Mouse (Mus musculus) gonadal fat pad, adult 2 months (tissue): ENCODE data around the gene Sv2b. TPM values are rescaled to one million over a fixed set of nuclear protein-coding genes. Genes with fewer than 3 reads are reported as not detected.
"Not testable (repeated sequence)": the region's sequence is repeated elsewhere in the genome, so short reads cannot be mapped to it uniquely, and the experiment has no call there.

Experiments
- DNase-seq: peaks from one replicate; pipeline ENCODE4 v3.0.0-alpha.2; 2012; ENCODE audit warnings: low read depth
- polyA plus RNA-seq: library from polyadenylated mRNA; depleted of rRNA; stranded (reverse); fragments of >200 nt; gene quantifications from 2 replicates; pipeline ENCODE4 v1.2.3, GENCODE M21; 2012; rRNA removed

Sv2b gene
- 1.2 and 1.9 TPM in 2 replicates for polyA plus RNA-seq

DNA sequence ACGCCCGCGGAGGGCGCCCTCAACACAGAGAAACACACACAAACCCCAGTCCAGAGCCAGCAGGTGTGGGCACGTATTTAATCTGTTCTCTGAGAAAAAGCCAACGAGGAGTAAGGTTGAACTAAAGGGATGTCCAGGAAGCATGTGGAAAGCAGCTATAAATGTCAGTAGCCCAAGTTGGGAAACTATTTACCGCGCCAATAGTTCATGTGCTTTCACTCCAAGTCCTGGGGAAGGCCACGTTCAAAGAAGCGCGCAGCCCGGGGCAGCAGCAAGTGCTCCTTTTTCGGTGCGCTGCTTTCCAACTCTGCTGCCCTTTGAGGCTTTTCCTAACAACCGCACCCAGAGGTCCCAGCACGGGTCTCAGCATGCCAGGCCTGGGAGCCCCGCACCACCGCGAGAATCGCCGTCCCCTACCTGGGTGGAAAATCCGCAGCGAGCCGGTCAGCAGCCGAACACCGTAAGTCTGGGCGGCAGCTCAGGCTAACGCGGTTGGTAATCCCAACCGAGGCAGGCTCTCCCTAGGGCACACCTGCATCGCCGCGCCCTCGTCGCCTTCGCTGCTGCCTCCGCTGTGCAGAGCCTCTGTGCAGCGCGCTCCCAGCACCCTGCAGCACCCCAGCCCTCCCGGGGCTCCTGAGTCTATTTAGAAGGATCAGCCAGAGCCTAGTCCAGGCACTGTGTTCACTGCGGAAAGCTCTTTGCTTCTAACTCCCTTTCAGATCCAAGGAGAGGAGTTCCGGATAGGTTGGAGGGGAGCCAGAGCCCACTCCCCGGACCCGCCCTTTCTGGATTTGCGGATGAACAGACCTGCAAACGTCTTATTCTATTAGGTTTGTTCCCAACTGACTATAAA is at the start of gene Sv2b:
Gene Sv2b (minus strand): TSS at position 806 of the 856 bp plus-strand sequence.
- DNase-seq: peak; percentile 76

DNA sequence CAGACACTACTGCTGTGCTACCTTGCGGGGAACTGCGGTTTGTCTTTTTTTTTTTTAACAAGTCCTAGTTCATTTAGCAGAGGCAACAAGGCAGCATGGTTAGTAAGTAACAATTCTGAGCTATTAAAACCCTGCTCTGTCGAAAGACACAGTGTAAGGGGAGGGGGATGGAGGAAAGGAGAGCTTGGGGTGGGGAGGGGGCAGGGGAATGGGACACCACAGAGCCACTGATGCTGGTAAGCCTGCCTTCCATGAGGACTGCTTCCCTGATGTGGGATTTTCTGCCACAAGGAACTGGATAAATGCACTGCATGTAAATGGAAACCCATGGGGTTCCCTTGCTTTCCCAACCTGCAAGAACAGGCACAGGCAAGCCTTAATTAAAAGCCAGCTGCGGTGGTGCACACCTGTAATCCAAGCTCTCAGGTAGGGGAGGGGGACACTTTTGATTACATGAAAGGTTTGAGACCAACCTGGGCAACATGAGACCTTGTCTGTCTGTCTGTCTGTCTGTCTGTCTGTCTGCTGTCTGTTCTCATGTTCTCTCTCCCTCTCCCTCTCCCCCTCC is 49.3 kb upstream of the Sv2b start:
- DNase-seq: no peak

DNA sequence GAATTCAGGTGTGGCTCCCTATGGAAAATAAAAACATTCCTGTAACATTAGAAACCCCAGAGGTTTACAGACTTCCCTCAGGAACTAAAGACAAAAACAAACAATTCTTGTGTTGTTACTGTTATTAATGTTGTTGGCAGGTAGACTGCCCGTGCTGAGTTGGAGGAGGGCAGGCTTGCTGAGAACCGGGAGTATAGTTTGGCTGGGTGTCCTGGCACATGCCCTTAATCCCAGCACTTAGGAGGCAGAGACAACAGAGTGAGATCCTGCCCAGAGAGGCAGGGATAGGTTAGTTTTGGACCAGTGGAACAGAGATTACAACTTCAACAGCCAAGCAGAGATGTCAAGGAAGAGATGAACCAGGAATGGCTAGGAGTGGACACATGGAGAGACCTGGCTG is 46.5 kb upstream of the Sv2b start:
- DNase-seq: no peak

DNA sequence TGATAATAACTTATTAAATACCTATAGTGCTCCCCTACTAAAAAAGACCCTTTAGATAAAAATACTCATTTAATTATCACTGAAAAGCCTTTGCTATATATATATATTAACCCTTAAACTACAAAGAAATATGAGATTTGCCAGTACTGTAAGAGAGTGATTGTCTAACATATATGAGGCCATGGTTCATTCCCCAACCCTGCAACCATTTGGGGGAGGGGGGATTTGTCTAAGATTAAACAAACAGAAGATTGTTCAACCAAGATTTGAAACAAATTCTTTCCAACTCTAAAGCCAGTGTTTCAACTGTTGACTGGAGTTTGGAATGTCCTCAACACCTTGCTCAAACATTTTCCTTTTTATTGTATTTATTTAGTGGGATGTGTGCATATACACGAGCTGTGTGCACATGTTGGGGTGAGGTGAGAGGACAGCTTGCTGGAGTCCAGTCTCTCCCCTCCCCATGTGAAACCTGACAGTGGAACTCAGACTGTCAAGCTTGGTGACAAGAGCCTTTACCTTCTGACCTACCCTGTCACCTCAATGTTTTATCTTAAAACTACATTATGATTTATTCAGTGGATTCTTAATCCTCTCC is 43.8 kb upstream of the Sv2b start:
- no peak for DNase-seq

DNA sequence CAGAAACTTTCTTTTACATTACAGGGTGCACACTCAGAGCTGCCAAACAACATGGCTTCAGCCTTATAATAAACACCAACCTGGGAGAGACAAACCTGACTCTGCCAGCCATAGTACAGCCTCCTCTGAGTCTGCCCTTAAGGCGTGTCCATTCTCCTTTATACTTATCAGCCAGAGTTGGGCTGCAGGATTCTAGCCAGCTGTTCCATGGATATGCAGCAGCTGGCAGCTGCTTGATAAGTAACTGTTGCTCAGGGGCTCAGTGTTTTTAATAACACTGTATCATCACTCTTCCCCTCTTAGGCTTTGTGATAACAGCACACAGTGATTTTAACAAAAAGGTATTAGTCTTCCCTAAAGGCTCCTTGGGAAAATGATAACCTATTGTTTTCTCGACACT is 41.1 kb upstream of the Sv2b start:
- no peak for DNase-seq

DNA sequence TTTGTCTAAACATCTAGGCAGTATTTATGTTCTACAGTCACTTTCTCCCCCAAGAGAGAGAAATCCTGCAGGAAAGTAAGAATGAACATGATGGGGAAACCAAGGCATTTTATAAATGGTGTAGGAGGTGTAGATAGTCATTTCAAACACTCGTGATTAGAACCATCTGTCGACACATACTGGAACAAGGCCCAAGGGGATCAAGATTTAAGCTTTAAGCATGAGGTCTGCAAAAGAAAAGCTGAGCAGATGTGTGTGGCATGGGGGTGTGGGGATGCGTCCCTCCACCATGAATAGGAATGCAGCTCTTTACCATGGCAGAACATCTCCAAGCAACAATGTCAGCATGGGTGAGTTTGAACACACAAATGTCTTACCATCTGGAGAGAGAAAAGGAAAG is 23.2 kb upstream of the Sv2b start:
- no peak for DNase-seq

DNA sequence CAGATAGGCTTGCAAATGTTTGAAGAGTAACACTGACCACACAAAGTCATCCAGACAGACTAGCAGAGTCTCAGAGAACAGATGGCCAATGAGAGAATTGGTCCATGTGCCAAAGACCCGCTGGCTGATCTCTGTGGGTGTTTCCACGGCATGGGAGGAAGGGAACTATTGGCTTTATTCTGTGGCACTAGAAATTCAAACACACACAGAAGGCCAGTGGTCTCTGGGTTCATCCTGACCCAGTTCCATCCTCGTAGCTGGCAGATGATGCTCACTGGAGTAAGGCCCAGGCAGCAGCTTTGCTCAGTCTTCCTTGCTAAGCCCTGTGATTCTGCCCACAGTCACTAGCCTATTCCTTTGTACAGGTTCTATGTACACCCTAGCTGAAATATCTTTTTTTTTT is 20.7 kb upstream of the Sv2b start:
- no peak for DNase-seq

DNA sequence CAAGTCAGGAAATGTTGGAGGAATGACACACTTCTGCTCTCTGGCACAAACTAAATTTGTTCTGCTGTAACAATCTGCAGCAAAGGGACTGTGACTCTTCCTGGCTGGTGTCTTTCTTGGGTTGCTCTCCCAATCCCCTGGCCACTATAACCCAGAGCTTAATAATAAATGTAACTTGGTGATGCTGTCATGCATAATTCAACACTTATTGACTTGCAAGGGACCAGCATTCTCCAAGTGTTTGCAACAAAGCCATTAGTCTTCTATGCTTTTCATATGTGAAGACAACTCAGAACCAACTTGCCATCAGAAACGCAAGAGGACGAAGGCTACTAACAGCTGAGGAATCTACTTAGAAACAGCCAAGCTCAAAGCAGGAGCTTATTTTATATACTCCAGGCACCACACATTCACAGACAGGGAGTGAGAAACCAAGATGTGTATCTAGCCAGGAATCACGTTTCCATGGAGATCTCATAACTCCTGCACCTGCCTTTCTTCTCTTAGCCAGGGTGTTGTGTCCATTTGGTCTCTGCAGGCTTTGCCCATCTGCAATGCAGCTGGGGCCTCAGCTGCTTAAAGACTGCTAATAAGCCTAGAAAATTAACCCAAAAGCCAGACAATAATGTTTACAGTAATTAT is 19.8 kb upstream of the Sv2b start:
- DNase-seq: no peak

DNA sequence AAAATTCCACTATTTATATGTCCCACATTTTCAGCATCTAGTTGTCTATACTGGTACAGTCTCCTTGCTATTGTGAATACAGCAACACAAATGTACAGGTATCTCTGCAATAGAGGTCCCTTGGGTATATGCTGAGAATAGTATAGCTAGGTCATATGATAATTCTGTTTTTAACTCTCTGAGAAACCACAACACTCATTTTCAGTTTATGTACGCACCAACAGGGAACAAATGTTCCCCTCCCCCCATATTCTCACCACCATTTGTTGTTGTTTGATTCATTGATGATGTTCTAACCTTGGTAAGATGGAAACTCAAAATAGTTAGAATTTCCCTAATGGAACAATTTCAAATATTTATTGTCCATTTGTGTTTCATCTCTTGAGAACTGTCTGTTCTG is 16.2 kb upstream of the Sv2b start:
- DNase-seq: no peak

DNA sequence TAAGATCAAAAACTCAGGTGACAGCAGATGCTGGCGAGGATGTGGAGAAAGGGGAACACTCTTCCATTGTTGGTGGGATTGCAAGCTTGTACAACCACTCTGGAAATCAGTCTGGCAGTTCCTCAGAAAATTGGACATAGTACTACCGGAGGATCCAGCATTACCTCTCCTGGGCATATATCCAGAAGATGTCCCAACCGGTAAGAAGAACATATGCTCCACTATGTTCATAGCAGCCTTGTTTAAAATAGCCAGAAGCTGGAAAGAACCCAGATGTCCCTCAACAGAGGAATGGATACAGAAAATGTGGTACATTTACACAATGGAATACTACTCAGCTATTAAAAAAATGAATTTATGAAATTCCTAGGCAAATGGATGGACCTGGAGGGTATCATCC is 13.7 kb upstream of the Sv2b start:
- not testable (repeated sequence) for DNase-seq

DNA sequence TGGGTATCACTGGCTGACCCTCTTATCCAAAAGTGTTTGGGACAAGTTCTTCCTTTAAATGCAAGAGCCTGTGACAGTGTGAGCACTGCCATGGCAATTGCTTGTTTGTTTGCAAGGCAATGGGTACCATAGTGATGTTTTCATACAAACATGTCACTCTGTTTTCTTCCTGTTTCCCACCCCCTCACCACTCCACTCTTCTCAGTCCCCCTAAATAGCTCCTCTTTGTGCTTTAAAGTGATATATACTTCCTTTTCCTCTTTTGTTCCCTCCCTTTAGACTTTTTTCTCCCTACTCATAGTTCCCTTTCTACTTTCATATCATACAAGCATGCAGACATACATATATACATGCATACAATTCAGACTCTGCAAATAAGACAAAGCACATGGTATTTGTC is 10.9 kb upstream of the Sv2b start:
- DNase-seq: no peak

DNA sequence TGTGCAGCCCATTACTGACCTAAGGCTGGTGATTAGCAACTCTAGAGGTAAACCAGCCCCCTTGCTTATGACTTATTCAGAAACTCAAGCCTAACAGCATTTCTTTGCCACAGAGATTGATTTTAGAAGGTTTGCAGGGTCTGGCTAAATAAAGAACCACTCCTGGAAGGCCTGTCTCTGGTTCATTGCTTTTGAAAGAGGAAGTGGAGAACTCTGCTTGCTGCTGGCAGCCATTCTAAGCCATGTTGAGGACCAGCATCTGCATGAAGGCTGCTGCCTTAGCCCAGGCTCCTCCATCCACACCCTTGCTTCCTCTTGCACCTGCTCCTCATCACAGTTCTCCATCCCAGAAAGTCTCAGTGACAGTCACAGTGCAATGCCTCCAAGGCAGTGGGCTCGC is 9.3 kb upstream of the Sv2b start:
- DNase-seq: no peak

DNA sequence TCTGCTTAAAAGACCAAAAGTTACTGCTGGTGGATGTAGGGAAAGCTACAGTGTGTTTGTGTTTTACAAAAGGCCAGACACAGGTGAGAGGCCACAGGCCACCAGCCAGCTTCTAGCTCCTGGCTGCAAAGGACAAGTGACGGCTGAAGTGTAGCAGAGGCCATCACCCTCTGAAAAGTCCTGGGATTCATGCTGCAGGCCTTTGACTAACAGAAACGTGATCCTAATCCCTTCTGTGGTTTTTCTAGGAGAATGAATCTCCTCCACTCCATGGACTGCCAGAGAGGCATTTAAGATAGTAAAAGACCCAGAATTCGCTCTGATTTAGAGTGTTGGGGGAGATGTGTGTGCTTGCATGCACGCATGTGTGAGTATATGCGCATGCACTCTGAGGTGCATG is 5.8 kb upstream of the Sv2b start:
- no peak for DNase-seq

DNA sequence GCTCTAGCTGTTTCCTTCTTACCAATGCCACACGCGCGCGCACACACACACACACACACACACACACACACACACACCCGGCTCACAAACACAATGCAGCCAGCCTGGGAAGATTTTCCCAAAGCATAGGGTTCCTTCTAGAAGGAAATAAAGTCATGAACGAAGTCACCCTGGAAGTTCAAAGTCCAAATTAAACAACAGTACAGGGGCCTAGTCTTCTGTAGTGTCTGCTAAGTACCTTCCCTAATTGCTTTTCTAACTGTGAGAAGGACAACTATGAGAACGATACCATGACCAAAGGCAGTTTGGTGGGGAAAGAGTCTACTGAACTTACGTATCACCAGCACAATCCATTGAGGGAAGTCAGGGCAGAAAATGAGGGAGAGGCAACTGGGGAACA is 508 bp upstream of the Sv2b start:
- no peak for DNase-seq

DNA sequence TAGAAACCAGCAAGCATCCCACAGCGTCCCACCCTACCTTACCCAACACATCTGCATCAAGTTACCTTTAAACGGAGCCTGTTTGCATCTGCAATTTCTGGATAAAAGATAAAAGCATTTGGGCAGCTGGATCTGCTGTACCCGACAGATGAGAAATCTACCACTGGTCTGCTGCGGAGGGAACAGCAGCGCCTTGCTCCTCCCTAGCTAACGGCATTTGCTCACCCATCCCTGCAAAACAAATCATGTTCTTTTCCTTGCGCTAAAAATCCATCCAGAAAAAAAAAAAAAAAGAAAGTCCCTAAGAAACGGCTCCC is 964 bp downstream of the Sv2b start:
- DNase-seq: no peak

DNA sequence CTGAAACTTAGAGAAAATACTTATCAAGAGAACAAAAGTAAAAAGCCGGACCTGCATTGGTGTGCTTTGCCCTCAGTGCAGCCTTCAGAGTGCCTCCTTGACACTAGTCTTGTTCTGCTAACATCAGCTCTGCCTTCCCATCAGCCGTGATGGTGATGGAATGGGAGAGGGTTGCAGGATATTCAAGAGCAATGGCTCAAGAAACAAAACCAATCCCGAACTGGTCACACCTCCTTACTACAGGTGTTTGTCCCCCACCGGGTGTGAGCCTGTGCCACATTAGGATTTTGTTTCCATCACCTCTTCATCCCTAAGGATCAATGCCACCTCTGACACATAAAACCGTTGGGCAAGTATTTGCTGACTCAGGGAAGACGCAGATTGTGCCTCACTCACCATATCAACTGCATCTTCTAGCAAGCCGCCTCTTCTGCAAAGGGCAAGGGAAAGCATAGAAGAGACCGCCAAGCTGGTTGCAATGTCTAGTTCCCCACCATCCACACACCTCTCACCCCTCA is 1.4 kb downstream of the Sv2b start:
- no peak for DNase-seq

DNA sequence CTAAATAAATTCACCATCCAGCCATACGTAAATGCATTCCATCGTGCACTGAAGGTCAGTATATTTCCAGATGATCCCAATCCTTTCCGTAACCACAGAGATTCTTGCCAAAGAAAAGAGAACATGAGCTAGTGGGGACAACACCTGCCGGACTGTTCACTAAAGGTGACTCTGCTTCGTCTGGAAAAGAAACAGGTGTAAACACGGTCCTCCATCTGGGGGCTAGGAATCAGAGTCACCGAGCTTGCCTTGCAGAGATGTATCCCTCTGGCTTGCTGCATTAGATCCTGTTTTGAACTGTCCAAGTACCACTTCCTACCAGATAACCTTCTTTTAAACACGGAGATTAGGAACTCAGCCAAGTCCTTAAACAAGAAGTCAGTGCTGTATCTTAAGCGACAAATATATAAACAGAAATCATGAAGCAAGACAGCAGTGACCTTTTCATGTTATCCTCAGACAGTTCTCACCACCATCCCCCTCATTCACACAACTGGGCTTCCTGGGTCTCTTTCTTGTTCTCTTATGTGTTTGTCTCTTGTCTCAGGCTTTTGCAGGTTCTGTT is 3.1 kb downstream of the Sv2b start:
- no peak for DNase-seq

DNA sequence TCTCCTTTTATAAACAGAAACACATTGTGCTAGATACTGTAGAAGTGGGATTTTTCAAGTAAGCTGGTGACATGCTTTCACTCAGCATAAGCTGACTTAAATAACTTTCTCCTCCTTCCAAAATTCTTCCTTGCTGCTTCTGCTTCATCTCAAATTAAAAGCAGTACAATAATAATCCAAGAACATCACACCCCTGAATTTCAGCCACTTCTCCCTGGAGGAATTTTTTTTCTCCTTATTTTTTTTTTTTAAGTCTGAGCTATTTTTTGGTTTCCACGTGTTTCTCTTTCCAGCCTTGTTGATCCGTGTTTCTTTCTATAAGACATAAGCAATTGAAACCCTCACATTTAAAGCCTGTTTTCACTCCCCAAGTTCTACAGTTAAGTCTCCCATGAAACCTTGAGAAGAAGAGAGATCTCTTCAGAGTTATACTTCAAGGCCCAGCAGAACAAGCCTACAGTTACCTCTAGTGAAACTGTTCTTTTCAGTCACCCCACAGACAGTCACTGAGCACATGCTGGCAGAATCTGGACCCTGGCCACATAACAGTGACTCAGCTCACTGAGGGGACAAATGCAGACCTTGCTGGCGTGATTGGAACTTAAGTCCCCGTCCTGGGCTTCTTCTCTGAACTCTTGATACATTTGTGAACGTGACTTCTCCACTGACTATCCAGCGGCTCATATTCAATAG is 6.4 kb downstream of the Sv2b start:
- no peak for DNase-seq

DNA sequence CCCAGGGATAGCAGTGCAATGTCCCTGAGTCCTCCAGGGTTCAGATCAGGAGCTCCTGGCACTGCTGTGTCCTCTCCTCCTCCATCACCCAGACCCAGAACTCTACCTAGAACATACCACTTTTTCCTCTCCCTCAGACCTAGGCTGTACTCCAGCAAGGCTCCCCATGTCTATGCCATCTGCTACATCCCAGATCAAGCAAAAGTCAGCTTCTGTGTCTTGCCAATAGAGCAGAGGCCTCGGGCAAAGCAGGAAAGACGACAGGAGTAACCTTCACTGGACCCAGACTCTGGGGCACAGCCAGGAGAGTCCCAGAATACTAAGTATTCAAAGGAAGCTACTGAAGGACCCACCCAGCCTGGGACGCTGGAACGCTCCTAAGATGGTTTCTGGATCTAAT is 9.8 kb downstream of the Sv2b start:
- no peak for DNase-seq

DNA sequence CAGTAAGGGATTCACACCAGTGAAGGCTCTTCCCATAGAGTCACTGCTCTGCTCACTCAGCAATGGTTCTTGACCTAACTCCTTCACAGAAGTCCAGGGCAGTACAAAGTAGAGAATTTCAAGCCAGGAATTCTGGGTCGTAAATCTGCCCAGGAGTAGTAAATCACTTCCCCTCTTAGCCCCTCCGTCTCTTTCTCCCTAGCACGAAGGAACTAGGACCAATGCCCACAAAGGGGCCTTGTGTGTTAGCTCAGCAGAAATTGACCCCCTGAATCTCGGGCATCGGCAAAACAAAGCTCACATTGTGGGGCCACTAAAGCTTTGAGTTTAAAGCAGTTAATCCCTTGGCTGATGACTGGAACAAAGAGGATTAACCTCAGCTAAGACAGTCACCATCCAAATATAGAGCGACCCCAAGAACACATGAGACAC is 12.4 kb downstream of the Sv2b start:
- no peak for DNase-seq

DNA sequence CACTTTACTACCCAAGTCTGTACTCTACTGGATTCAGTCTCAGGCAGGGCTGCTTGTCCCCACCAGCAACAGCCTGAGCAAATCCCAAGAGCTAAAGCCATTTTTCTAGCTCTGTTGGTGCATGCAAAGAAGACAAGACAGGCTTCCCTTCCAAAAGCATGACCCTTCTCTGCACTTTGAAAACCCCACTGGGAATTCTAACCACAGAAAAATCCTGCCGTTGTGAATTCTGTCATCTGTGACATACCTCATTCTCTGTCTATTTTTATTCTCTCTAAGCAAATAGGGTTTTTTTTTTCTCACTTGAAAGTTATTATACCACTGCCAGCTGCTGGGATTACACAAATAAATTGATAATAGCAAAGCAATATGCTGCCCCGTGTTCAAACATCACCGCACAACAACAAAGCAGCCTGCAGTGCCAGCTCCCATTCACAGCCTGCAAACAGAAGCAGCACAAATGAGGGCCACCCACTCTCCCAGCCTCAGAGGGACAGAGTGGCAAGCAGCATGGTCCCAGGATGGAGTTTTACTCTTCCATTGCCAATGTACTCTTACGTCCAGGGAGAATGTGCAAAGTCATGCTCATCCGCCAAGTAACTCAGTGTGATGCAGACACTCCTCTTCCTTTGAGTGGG is 13.7 kb downstream of the Sv2b start:
- DNase-seq: no peak
